Comparison of ENCODE assay signal across 9 mouse cellular contexts in genomic region chr6:97204952-97205351, GRCm38 (mm10). TPM values are rescaled to one million over a fixed set of nuclear protein-coding genes. Genes with fewer than 3 reads are reported as not detected.
DNase-seq lines count a peak whose midpoint lies in the region; ATAC-seq and TF ChIP-seq lines count a peak whose summit lies in the region.
"Had no signal": no experiment of that assay in that cellular context is flagged by ENCODE, and none has a peak within 500 bp of the region (broad histone marks: within the 10 kb centered on the region; RNA-seq: fewer than 3 reads in every experiment).

No protein-coding gene starts in this region.

- DNase-seq in layer of hippocampus, adult 2 months (ENCODE audit: low spot score in 2 of 2) = no peak
- DNase-seq in layer of hippocampus, adult 9-10 months (ENCODE audit: low spot score) = no peak
- peak; percentile 62 for DNase-seq in adrenal gland, adult 2 months
- DNase-seq in stomach, postnatal 0 days (ENCODE audit: low spot score) = peak; percentile 46
- DNase-seq in yolk sac, embryonic 10.5 days (ENCODE audit: low spot score) = no peak

- H3K9me3 ChIP-seq in intestine, embryonic 16.5 days (ENCODE audit: control insufficient read depth, low read length) = no peaks in the 10 kb centered on the region
- no peaks in the 10 kb centered on the region for H3K9me3 ChIP-seq in lung, embryonic 16.5 days (ENCODE audit: control insufficient read depth, low read length)
- no peaks in the 10 kb centered on the region for H3K9me3 ChIP-seq in stomach, postnatal 0 days (ENCODE audit: control insufficient read depth, low read length)

- WGBS in intestine, embryonic 16.5 days = under 1% methylated on average over 15 of the region's 16 CpGs
- WGBS in lung, embryonic 16.5 days = under 1% methylated on average over 16 of the region's 16 CpGs
- under 1% methylated on average over 16 of the region's 16 CpGs for WGBS in stomach, postnatal 0 days

- peak overlapping the region; percentile 79 for H3K4me3 ChIP-seq in layer of hippocampus, adult 2 months
- peak overlapping the region; percentile 98 for H3K4me3 ChIP-seq in embryonic fibroblast, embryonic 13.5 days (ENCODE audit: insufficient read depth, low read length)
- H3K4me3 ChIP-seq in intestine, embryonic 16.5 days (ENCODE audit: low read length) = peak overlapping the region; percentile 84
- peak overlapping the region; percentile 69 for H3K4me3 ChIP-seq in lung, embryonic 16.5 days (ENCODE audit: low read length)
- peak overlapping the region; percentile 84 for H3K4me3 ChIP-seq in stomach, postnatal 0 days (ENCODE audit: low read depth, low read length)

- peak overlapping the region; percentile 96 for H3K9ac ChIP-seq in intestine, embryonic 16.5 days (ENCODE audit: low read depth, low read length)
- peak overlapping the region; percentile 95 for H3K9ac ChIP-seq in lung, embryonic 16.5 days (ENCODE audit: low read length)
- H3K9ac ChIP-seq in stomach, postnatal 0 days (ENCODE audit: low read length) = peak overlapping the region; percentile 90

- H3K36me3 ChIP-seq in intestine, embryonic 16.5 days (ENCODE audit: control insufficient read depth, insufficient read depth, low read length) = no peaks in the 10 kb centered on the region
- no peaks in the 10 kb centered on the region for H3K36me3 ChIP-seq in lung, embryonic 16.5 days (ENCODE audit: control insufficient read depth, insufficient read depth, low read length)
- H3K36me3 ChIP-seq in stomach, postnatal 0 days (ENCODE audit: control insufficient read depth, insufficient read depth, low read length) = no peaks in the 10 kb centered on the region

- TF ChIP-seq POLR2A in embryonic fibroblast, embryonic 13.5 days (IDR thresholded peaks at IDR 0.05; ENCODE audit: low read depth, low read length) = no peak

- TF ChIP-seq EP300 in stomach, postnatal 0 days (optimal IDR thresholded peaks at IDR 0.05) = no peak

- peak overlapping the region; percentile 50 for H3K4me2 ChIP-seq in intestine, embryonic 16.5 days (ENCODE audit: low read depth, low read length)
- H3K4me2 ChIP-seq in lung, embryonic 16.5 days (ENCODE audit: low read depth, low read length) = peak overlapping the region; percentile 78
- peak overlapping the region; percentile 82 for H3K4me2 ChIP-seq in stomach, postnatal 0 days (replicated peaks; ENCODE audit: low read depth)

- no peaks in the 10 kb centered on the region for H3K27me3 ChIP-seq in intestine, embryonic 16.5 days (replicated peaks; ENCODE audit: control insufficient read depth, insufficient read depth, low read length)
- no peaks in the 10 kb centered on the region for H3K27me3 ChIP-seq in lung, embryonic 16.5 days (ENCODE audit: control insufficient read depth, insufficient read depth, low read depth, low read length)
- no peaks in the 10 kb centered on the region for H3K27me3 ChIP-seq in stomach, postnatal 0 days (ENCODE audit: control insufficient read depth, insufficient read depth, low read length)

- H3K27ac ChIP-seq in layer of hippocampus, adult 2 months = peak overlapping the region; percentile 90
- H3K27ac ChIP-seq in embryonic fibroblast, embryonic 13.5 days (ENCODE audit: insufficient read depth, low read length) = peak overlapping the region; percentile 63
- H3K27ac ChIP-seq in intestine, embryonic 16.5 days (ENCODE audit: low read length) = peak overlapping the region; percentile 88
- peak overlapping the region; percentile 73 for H3K27ac ChIP-seq in lung, embryonic 16.5 days (ENCODE audit: low read length)
- H3K27ac ChIP-seq in stomach, postnatal 0 days (replicated peaks) = peak overlapping the region; percentile 88

- H3K4me1 ChIP-seq in embryonic fibroblast, embryonic 13.5 days (ENCODE audit: control insufficient read depth, insufficient read depth, low read length) = peaks cover 13% of the 10 kb centered on the region
- H3K4me1 ChIP-seq in intestine, embryonic 16.5 days (ENCODE audit: control insufficient read depth, insufficient read depth, low read length) = peaks cover 8% of the 10 kb centered on the region
- peaks cover 16% of the 10 kb centered on the region for H3K4me1 ChIP-seq in lung, embryonic 16.5 days (replicated peaks; ENCODE audit: control insufficient read depth, insufficient read depth, low read length)
- H3K4me1 ChIP-seq in stomach, postnatal 0 days (replicated peaks; ENCODE audit: control insufficient read depth, insufficient read depth) = no peaks in the 10 kb centered on the region

- no peak for TF ChIP-seq CTCF in layer of hippocampus, adult 2 months (conservative IDR thresholded peaks at IDR 0.05)
- TF ChIP-seq CTCF in embryonic fibroblast, embryonic 13.5 days (IDR thresholded peaks at IDR 0.05; ENCODE audit: borderline replicate concordance, insufficient read depth, low read length) = no peak
- no peak for TF ChIP-seq CTCF in stomach, postnatal 0 days (IDR thresholded peaks at IDR 0.05; ENCODE audit: low read depth)

- ATAC-seq in intestine, embryonic 16.5 days = peak; percentile 66
- ATAC-seq in lung, embryonic 16.5 days (ENCODE audit: low read depth) = peak; percentile 43
- peak; percentile 41 for ATAC-seq in stomach, postnatal 0 days (ENCODE audit: low FRiP score, low TSS enrichment)

RNA-seq across cellular contexts. Expression of gene Uba3, which starts 0.5 kb away (rescaled TPM):
- 10 to 100 TPM; 69.4 to 71.3 TPM for total RNA-seq in layer of hippocampus, adult 2 months (2021)
- 10 to 100 TPM; 60.0 to 66.6 TPM for total RNA-seq in adrenal gland, adult 2 months (2021)
- polyA plus RNA-seq in adrenal gland, adult 2 months (2012; rRNA removed) = 3.4 and 3.7 TPM in 2 replicates
- polyA plus RNA-seq in embryonic fibroblast, embryonic 13.5 days (2011; ENCODE audit: insufficient read length, low read depth, missing spikeins) = 136 and 147 TPM in 2 replicates
- 50.0 and 53.7 TPM in 2 replicates for polyA plus RNA-seq in intestine, embryonic 16.5 days (2015; fragmentation: Nextera tagmentation; extraction: Ambion mirVana)
- 70.9 and 76.0 TPM in 2 replicates for polyA plus RNA-seq in lung, embryonic 16.5 days (2015; fragmentation: Nextera tagmentation; extraction: Ambion mirVana)
- polyA plus RNA-seq in stomach, postnatal 0 days (2015; fragmentation: Nextera tagmentation; extraction: Ambion mirVana) = 33.3 and 33.7 TPM in 2 replicates

RNA-seq across cellular contexts. Expression of gene Arl6ip5, which starts 5.5 kb away (rescaled TPM):
- 100 to 1,000 TPM; 176 to 180 TPM for total RNA-seq in layer of hippocampus, adult 2 months (2021)
- 100 to 1,000 TPM; 115 to 146 TPM for total RNA-seq in adrenal gland, adult 2 months (2021)
- 40.7 and 47.9 TPM in 2 replicates for polyA plus RNA-seq in adrenal gland, adult 2 months (2012; rRNA removed)
- 140 and 204 TPM in 2 replicates for polyA plus RNA-seq in embryonic fibroblast, embryonic 13.5 days (2011; ENCODE audit: insufficient read length, low read depth, missing spikeins)
- 76.4 TPM in 2 replicates for polyA plus RNA-seq in intestine, embryonic 16.5 days (2015; fragmentation: Nextera tagmentation; extraction: Ambion mirVana)
- 68.2 and 72.8 TPM in 2 replicates for polyA plus RNA-seq in lung, embryonic 16.5 days (2015; fragmentation: Nextera tagmentation; extraction: Ambion mirVana)
- 69.0 and 71.2 TPM in 2 replicates for polyA plus RNA-seq in stomach, postnatal 0 days (2015; fragmentation: Nextera tagmentation; extraction: Ambion mirVana)

RNA-seq across cellular contexts. Expression of gene Tmf1, which starts 26.0 kb away (rescaled TPM):
- total RNA-seq in layer of hippocampus, adult 2 months (2021) = 10 to 100 TPM; 48.4 to 52.3 TPM
- total RNA-seq in adrenal gland, adult 2 months (2021) = 10 to 100 TPM; 49.3 to 61.8 TPM
- polyA plus RNA-seq in adrenal gland, adult 2 months (2012; rRNA removed) = 1.9 and 2.4 TPM in 2 replicates
- polyA plus RNA-seq in embryonic fibroblast, embryonic 13.5 days (2011; ENCODE audit: insufficient read length, low read depth, missing spikeins) = 55.8 and 62.6 TPM in 2 replicates
- polyA plus RNA-seq in intestine, embryonic 16.5 days (2015; fragmentation: Nextera tagmentation; extraction: Ambion mirVana) = 23.3 and 26.0 TPM in 2 replicates
- polyA plus RNA-seq in lung, embryonic 16.5 days (2015; fragmentation: Nextera tagmentation; extraction: Ambion mirVana) = 30.8 and 36.9 TPM in 2 replicates
- 27.4 and 34.3 TPM in 2 replicates for polyA plus RNA-seq in stomach, postnatal 0 days (2015; fragmentation: Nextera tagmentation; extraction: Ambion mirVana)

RNA-seq across cellular contexts. Expression of gene Lmod3, which starts 47.6 kb away (rescaled TPM):
- not detected for total RNA-seq in layer of hippocampus, adult 2 months (2021)
- not detected for total RNA-seq in adrenal gland, adult 2 months (2021)
- polyA plus RNA-seq in adrenal gland, adult 2 months (2012; rRNA removed) = not detected in 2 replicates
- not detected in 2 replicates for polyA plus RNA-seq in embryonic fibroblast, embryonic 13.5 days (2011; ENCODE audit: insufficient read length, low read depth, missing spikeins)
- 0.06 and 0.12 TPM in 2 replicates for polyA plus RNA-seq in intestine, embryonic 16.5 days (2015; fragmentation: Nextera tagmentation; extraction: Ambion mirVana)
- polyA plus RNA-seq in lung, embryonic 16.5 days (2015; fragmentation: Nextera tagmentation; extraction: Ambion mirVana) = 0.69 and 1.3 TPM in 2 replicates
- 0.16 and 0.27 TPM in 2 replicates for polyA plus RNA-seq in stomach, postnatal 0 days (2015; fragmentation: Nextera tagmentation; extraction: Ambion mirVana)
- total RNA-seq: neutrophil, adult 5-6 weeks had no signal

RNA-seq across cellular contexts. Expression of gene Eogt, which starts 56.0 kb away (rescaled TPM):
- 10 to 100 TPM; 21.3 to 24.0 TPM for total RNA-seq in layer of hippocampus, adult 2 months (2021)
- 10 to 100 TPM; 32.4 to 45.8 TPM for total RNA-seq in adrenal gland, adult 2 months (2021)
- 13.3 and 22.3 TPM in 2 replicates for polyA plus RNA-seq in adrenal gland, adult 2 months (2012; rRNA removed)
- 40.3 and 44.5 TPM in 2 replicates for polyA plus RNA-seq in embryonic fibroblast, embryonic 13.5 days (2011; ENCODE audit: insufficient read length, low read depth, missing spikeins)
- 6.7 and 7.4 TPM in 2 replicates for polyA plus RNA-seq in intestine, embryonic 16.5 days (2015; fragmentation: Nextera tagmentation; extraction: Ambion mirVana)
- polyA plus RNA-seq in lung, embryonic 16.5 days (2015; fragmentation: Nextera tagmentation; extraction: Ambion mirVana) = 25.8 and 27.8 TPM in 2 replicates
- 5.0 and 5.1 TPM in 2 replicates for polyA plus RNA-seq in stomach, postnatal 0 days (2015; fragmentation: Nextera tagmentation; extraction: Ambion mirVana)

Comparison
In these comparisons a context has a peak if more than half of its experiments do, and no peak if none do; other contexts are left out.
1. DNase-seq: peak in adrenal gland, adult 2 months (single experiment) and stomach, postnatal 0 days (single experiment); none in layer of hippocampus, adult 2 months (0 of 2), layer of hippocampus, adult 9-10 months (single experiment) and yolk sac, embryonic 10.5 days (single experiment).
2. Peak in every context shown above with its lines, with median percentiles within 50 percentile points of each other: H3K27ac ChIP-seq, H3K4me3 ChIP-seq, ATAC-seq, H3K4me2 ChIP-seq and H3K9ac ChIP-seq.